Mouse (Mus musculus): ENCODE measurements around the gene Dnmt1. TPM values are rescaled to one million over a fixed set of nuclear protein-coding genes. Genes with fewer than 3 reads are reported as not detected.
A peak's percentile ranks its signal among the peaks of the same experiment; 100 is the strongest.

Dnmt1 gene
- total and polyA plus RNA-seq, 3 experiments = 89.9 to 145 (median 121) TPM

GRCm38 (mm10) chr9:20877118-20878040 lies 82.3 kb downstream of the Dnmt1 start:
- peaks cover 18% of the 10 kb centered on the region for H3K27me3 ChIP-seq (replicated peaks)
- peak overlapping the region; percentile 83 for H3K9ac ChIP-seq (ENCODE audit: insufficient read depth, low read depth)
- TF ChIP-seq ZKSCAN1 (IDR thresholded peaks at IDR 0.05; ENCODE audit: borderline replicate concordance, low read depth, low read length) (no peak), NELFE (IDR thresholded peaks at IDR 0.05; ENCODE audit: low read depth, low read length) (no peak), TBP (conservative IDR thresholded peaks at IDR 0.05; ENCODE audit: low read depth, low read length) (peak; percentile 81), RAD21 (IDR thresholded peaks at IDR 0.05; ENCODE audit: low read depth, low read length) (no peak; the same call in 1 of the 2 replicates), MEF2A (IDR thresholded peaks at IDR 0.05; ENCODE audit: borderline replicate concordance, low read depth, low read length) (peak; percentile 11; the same call in 1 of the 2 replicates), RCOR1 (conservative IDR thresholded peaks at IDR 0.05; ENCODE audit: low read depth, low read length) (no peak), USF2 (conservative IDR thresholded peaks at IDR 0.05; ENCODE audit: low read depth, low read length) (no peak), MYC (IDR thresholded peaks at IDR 0.05; ENCODE audit: low read depth, low read length) (no peak), ELF1 (IDR thresholded peaks at IDR 0.05; ENCODE audit: low read depth, low read length) (no peak), JUN (IDR thresholded peaks at IDR 0.05; ENCODE audit: insufficient read depth, low read depth, low read length) (no peak), POLR2AphosphoS2 (IDR thresholded peaks at IDR 0.05; ENCODE audit: low read depth, low read length) (no peak), MAZ (IDR thresholded peaks at IDR 0.05; ENCODE audit: low read depth, low read length) (no peak), ZNF384 (IDR thresholded peaks at IDR 0.05; ENCODE audit: low read depth, low read length) (peak; percentile 91), JUND (conservative IDR thresholded peaks at IDR 0.05; ENCODE audit: low read depth, low read length) (0 out of 2 replicates have a peak, but pooled peaks have one; percentile 25), IRF4 (IDR thresholded peaks at IDR 0.05; ENCODE audit: low read depth, low read length) (no peak), SIN3A (IDR thresholded peaks at IDR 0.05; ENCODE audit: low read length) (no peak), USF1 (IDR thresholded peaks at IDR 0.05; ENCODE audit: low read depth, low read length) (no peak), TCF12 (IDR thresholded peaks at IDR 0.05; ENCODE audit: low read depth, low read length) (no peak; the same call in 1 of the 2 replicates), MAFK (IDR thresholded peaks at IDR 0.05; ENCODE audit: insufficient replicate concordance, low read length) (peak; percentile 89), ZMIZ1 (IDR thresholded peaks at IDR 0.05; ENCODE audit: low read depth, low read length) (peak; percentile 35; the same call in 1 of the 2 replicates), ZC3H11A (IDR thresholded peaks at IDR 0.05; ENCODE audit: low read depth, low read length) (no peak), HCFC1 (IDR thresholded peaks at IDR 0.05; ENCODE audit: low read depth, low read length) (no peak), ETS1 (conservative IDR thresholded peaks at IDR 0.05; ENCODE audit: low read depth, low read length) (peak; percentile 33; the same call in 1 of the 2 replicates), BHLHE40 (IDR thresholded peaks at IDR 0.05; ENCODE audit: low read depth, low read length) (no peak), UBTF (IDR thresholded peaks at IDR 0.05; ENCODE audit: low read depth, low read length) (no peak), POLR2A (IDR thresholded peaks at IDR 0.05; ENCODE audit: low read depth, low read length) (no peak), GABPA (IDR thresholded peaks at IDR 0.05; ENCODE audit: insufficient replicate concordance, low read depth, low read length) (no peak), E2F4 (IDR thresholded peaks at IDR 0.05; ENCODE audit: insufficient replicate concordance, low read depth, low read length) (no peak), PAX5 (IDR thresholded peaks at IDR 0.05; ENCODE audit: low read length) (no peak), CHD2 (IDR thresholded peaks at IDR 0.05; ENCODE audit: low read length) (no peak)
- H3K4me2 ChIP-seq (ENCODE audit: insufficient read depth, low read depth, poor library complexity, severe bottlenecking) = peak overlapping the region; percentile 41; the same call in 1 of the 2 replicates
- no peaks in the 10 kb centered on the region for H3K9me3 ChIP-seq (replicated peaks; ENCODE audit: low read length)
- peaks cover 25 to 28% of the 10 kb centered on the region in 2 experiments for H3K36me3 ChIP-seq (replicated peaks in 1 of 2; ENCODE audit: control insufficient read depth in 1 of 2, insufficient read depth in 1 of 2, low read length in 1 of 2)
- DNase-seq (ENCODE audit: extremely low read depth) = no peak
- H3K4me3 ChIP-seq (replicated peaks in 1 of 3; ENCODE audit: low read depth in 2 of 3, low read length in 2 of 3, poor library complexity in 1 of 3) = peak overlapping the region; percentile 55 to 59 (median 57)
- in situ Hi-C loops (cut with MboI; ENCODE audit: low pct_ligation_motif_present, low pct_unique_long_range_greater_than_20kb, low sequenced_read_pairs) (no loop called here), dilution Hi-C loops (cut with MboI; ENCODE audit: extremely low pct_ligation_motif_present, extremely low pct_unique_long_range_greater_than_20kb, low sequenced_read_pairs) (no loop called here)
- H3K79me2 ChIP-seq (replicated peaks; ENCODE audit: control insufficient read depth, extremely low read depth, insufficient read depth, poor library complexity, severe bottlenecking) = no peaks in the 10 kb centered on the region
- peak overlapping the region; percentile 97 for H3K27ac ChIP-seq (ENCODE audit: insufficient read depth, low read depth)
- H3K4me1 ChIP-seq (ENCODE audit: control insufficient read depth in 1 of 2, insufficient read depth in 2 of 2) = peaks cover 22 to 23% of the 10 kb centered on the region in 2 experiments

Measured in CH12.LX (cell line).